Mouse (Mus musculus): ENCODE results near the gene Cpox. TPM values are rescaled to one million over a fixed set of nuclear protein-coding genes. Genes with fewer than 3 reads are reported as not detected.

Gene Cpox
- total RNA-seq, 4 experiments from 2014 or later: 20.3 to 28.0 (median 21.7) TPM

- DNase-seq: no peak
Observed at GRCm38 (mm10) chr16:58670643-58671042, 551 bp downstream of the Cpox start.

- DNase-seq: no peak
Observed at GRCm38 (mm10) chr16:58671212-58671985, 1.3 kb downstream of the Cpox start.

GRCm38 (mm10) chr16:58672396-58672795, 2.3 kb downstream of the Cpox start:
- no peak for DNase-seq

- DNase-seq: no peak
Observed at GRCm38 (mm10) chr16:58673811-58674410, 3.8 kb downstream of the Cpox start.

DNA sequence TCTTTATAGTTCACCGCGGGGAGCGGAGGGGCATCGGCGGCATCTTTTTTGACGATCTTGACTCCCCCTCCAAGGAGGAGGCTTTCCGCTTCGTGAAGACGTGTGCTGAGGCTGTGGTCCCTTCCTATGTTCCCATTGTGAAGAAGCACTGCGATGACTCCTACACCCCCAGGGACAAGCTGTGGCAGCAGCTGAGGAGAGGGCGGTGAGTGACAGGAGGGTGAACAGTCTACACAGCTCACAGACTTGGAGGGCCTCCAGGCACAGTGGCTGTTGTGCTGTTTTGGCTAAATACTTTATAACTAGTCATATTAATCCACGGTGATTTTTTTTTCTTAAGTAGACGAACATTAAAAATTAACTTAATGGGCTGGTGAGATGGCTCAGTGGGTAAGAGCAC, 5.2 kb downstream of the Cpox start:
- DNase-seq: no peak

DNA sequence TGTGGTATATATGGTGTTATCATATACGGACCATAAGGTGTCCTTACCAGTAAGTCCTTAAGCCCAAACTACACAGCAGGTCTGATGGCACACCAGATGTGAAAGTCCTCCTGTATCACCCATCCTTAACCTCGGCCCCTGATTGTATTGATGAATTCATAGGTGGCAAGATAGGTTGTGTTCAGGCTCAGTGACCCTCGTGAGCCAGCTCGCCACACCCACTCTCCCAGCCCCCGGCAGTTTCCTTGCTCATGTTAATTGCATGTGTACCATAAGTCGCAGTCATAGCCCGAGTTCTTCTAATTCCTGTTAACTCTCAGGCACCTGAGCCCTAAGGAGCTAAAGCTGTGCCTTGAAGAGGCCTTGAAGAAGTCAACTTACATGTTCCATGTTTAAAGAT, 6.1 kb downstream of the Cpox start:
- no peak for DNase-seq

GRCm38 (mm10) chr16:58676633-58677032, 6.5 kb downstream of the Cpox start:
- no peak for DNase-seq

DNA sequence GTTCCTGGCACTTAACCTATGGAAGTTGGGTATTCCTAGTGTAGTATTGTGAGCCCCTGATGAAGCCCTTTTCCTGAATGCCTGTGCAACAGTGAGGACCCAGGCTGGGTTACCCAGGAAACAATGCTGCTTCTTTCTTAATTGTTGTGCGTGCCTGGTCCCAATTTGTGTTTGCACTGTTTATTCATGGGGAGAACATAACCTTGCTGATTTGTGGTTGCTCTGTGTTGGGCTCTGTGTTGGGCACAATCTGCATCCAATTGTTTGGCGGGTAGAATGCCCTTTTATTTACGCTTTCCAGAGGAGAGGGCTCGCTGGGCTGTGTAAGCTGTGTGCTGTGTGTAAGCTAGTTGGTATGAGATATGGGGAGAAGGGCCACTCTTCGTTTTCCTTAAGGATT, 7.4 kb downstream of the Cpox start:
- no peak for DNase-seq

DNA sequence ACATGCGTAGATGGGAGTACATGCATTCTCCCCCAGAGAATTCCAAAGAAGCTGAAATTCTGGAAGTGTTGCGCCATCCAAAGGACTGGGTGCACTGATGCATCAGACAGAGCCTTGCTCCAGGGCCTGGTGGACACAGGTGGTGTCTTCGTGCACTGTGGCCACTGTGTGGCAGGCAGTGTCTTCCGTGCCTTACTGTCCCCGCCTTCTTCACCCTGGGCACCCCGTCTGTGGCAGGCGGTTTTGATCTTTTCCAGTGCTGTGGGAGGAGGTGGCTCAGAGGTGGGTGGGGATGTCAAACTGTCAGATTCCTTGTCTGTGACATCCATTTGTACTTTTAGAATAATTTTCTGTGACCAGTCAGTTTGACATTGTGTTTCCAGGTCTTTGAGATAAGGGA, 8.6 kb downstream of the Cpox start:
- DNase-seq: no peak

DNA sequence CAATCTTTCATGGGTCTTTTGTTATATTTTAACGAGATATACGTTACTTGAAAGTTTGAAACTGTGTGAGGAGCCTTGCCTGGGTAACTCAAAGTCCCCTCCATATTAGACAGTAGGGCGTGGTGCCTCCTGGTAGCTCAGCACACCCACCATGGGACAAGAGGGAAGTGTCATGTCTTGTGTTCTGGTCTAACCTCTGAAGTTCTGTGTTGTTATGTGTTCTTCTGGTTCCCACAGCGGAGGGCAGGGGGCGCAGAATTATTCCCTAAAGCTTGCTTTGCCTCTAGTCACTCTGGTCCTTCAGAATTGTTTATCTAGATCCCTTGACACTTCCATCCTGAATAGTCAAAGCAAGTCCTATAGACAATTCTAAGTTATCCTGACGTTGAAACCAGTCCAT, 12.0 kb downstream of the Cpox start:
- DNase-seq: no peak

GRCm38 (mm10) chr16:58682870-58683269, 12.8 kb downstream of the Cpox start:
- no peak for DNase-seq

DNA sequence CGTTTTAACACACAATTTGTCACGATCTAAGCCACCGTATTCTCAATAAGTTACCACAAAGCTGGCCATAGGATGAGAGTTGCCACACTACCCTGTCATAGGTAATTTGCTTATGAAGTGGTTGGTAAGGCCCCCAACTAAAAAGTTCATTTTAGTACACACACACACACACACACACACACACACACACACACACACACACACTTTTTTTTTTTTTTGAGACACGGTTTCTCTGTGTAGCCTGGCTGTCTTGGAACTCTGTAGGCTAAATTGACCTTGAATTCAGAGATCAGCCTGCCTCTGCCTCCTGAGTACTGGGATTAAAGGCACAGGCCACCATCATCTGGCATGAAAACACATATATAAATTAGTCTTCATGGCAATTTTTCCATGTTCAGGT, 13.8 kb downstream of the Cpox start:
- DNase-seq: no peak

- no peak for DNase-seq
Observed at GRCm38 (mm10) chr16:58684537-58684936, 14.4 kb downstream of the Cpox start.

DNA sequence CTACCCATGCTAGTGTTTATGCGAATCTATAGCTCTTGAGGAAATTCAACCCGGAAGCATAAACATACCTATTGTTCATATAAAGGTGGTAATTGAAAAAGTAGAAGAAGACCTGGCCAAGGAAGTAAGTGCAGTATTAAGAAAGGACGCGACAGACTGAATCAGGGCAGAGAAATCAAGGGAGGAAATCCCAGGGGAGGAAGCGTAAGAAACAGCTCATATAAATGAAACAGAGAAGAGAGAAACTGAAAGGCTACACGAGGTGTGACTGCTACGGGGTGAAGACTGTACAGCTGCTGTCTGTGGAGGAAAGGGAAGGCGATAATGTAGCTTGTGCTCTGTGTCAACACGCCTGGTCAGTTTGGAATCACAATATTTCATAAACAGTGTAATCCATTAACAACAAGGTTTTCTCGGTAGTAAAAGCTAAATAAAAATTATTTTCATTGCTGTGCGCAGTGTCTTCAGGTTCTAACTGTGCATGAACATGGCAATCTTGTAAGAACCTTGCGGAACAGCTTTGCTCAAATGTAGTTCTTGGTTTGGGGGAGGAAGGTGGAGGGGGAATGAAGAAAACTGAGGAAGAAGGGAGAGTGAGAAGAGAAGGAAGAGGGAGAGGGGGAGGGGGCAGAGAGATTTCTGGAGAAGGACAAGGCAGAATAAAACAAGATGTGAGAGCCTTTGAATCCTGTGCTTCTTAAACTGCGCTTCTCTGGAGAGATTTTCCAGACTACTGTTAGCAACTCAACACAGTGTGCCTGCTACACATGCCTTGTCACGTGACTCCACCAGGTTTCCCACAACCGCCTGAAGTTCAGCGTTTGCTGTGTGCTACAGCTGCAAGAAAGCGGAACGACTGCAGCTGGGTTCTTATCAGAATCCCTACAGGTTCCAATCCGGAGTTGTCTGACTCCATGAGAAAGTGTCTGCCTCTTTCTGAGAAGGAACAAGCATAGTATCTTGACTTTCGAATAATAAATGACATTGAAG, 15.8 kb downstream of the Cpox start:
- DNase-seq: no peak

DNA sequence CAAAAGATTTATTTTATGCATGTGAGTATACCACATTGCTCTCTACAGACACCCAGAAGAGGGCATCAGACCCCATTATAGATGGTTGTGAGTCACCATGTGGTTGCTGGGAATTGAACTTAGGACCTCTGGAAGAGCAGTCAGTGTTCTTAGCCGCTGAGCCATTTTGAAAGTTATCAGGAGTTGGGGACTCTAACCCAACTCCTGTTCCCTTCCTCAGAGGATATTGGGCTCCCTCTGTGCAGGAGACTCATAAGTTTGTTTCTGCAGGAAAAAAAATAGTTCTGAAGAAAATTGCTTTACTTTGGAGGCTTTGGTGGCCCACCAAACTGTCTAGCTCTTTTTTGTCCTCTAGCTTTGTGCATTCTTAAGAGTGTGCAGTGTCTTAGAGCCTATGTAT, 18.4 kb downstream of the Cpox start:
- DNase-seq: no peak

GRCm38 (mm10) chr16:58689555-58690169, 19.6 kb downstream of the Cpox start:
- no peak for DNase-seq

DNA sequence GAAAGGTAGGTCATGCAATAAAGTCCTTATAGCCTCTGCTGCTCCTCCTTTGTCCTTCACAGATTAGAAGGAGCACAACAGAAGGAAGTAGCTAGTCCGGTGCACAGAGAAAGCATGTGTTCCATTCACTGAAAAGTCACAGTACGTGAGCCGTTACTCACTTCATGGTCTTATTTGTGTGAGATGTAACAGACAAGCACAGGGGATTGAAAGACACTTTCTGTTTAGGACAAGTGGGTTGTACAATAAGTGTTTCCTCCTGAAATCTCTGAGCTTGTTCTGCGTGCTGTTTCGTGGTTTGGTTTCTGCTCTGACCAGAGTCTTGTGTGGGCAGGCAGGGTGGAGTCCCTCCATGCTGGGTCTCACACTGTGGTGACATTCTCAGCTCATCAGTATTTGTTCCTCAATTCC, 20.2 kb downstream of the Cpox start:
- DNase-seq: no peak

- no peak for DNase-seq
Observed at GRCm38 (mm10) chr16:58694091-58694490, 24.0 kb downstream of the Cpox start.

DNA sequence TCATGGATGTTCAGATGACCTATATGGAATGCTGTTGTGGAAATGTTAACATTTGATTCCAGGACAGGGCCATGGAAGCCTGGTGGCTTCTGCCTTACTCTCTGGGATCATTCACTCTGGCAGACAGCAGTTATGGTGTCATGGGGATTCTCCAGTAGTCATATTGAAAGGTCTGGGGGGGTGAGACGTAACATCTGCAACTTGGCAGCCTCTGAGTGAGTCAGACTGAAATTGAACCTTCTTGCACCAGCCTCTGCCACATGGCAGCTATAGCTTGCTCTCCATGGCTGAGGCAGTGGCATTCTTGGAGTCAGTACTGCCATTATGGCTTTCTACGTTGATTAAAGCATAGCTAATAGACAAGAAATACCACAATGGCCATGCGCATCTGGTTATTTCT, 26.7 kb downstream of the Cpox start:
- no peak for DNase-seq

DNA sequence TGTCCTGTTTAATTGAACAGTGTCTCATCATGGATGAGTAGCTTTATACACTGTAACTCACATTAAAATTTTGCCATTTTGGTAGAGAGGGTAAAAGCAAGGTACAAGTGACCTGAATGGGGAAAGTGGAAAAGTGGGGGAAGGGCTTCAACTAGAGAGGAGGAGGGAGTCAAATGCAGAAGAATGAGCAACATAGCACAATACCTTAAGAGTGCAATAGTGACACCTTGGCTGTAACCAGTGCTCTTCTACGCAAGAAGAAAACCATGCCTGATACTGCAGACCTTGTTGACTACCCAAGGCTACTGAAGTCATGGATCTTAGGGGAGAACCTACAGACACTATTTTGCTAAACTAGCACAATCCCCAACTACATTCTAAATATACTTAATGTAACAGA, 27.2 kb downstream of the Cpox start:
- no peak for DNase-seq

GRCm38 (mm10) chr16:58700174-58700573, 30.1 kb downstream of the Cpox start:
- DNase-seq: no peak

DNA sequence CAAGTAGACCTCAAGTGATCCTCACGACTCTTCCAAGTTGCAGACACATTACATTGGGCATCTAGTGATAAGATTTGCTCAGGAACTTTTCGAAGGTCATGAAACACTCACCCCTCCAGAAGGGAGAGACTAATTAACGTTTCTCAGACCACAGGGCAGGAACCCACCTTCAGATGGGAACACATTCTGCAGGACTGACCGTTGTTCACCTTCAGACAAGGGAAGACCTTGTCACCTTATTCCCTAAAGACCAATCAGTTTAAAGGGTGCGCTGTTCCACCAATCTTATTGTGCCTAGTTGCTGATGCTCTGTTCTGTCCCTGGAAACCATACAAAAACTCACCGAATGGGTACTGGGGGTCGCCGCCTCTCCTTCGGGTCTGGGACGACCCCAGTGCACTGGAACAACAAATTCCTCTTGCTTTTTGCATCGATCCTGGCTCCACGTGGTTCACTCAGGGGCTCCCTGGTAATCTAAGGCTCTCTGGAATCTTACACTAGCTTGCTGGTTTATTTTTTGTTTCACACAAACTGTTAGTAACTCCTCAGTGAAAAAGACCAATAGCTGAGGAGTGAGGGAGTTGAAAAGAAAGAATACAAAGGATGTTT, 30.8 kb downstream of the Cpox start:
- DNase-seq: no peak

Data from adrenal gland, adult 8-10 months (tissue).